Mouse (Mus musculus): ENCODE measurements at regions not wholly inside any gene's neighbourhood (a gene's known extent, or its start where the extent isn't known, plus 50 kb on each side); places are given as distances from the start of the nearest gene placed in this dataset.

DNA sequence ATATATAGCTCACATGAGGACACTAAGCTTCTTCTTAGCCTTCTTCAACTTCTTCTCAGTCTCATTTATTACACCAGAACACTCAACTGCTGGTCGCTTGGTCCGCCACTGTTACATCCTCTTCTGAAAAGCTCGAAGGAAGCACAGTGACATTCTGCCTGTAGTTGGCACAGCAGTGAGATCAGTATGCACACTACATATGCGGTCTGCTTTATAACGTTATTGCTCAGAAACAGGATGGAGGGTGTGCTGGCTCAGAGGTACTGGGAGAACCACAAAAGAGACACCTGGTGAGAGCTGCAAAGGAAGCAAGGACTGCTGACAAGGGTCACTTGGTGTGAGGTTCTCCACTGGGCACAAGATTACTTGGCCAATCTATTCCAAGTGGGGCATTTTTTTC lies 179.5 kb downstream of the Ets1 start:
- TF ChIP-seq CTCF (conservative IDR thresholded peaks at IDR 0.05; ENCODE audit: low read length) = no peak
- no peak for TF ChIP-seq NANOG (IDR thresholded peaks at IDR 0.05; ENCODE audit: borderline replicate concordance, low read length)
- TF ChIP-seq POU5F1 (IDR thresholded peaks at IDR 0.05; ENCODE audit: borderline replicate concordance, low read length) = no peak
